Mouse (Mus musculus) stomach, embryonic 15.5 days (tissue): ENCODE data around the gene Gosr2. TPM values are rescaled to one million over a fixed set of nuclear protein-coding genes. Genes with fewer than 3 reads are reported as not detected.

Experiments used
- ATAC-seq: fragments of 200-750 bp; cut with Nextera tagmentation; 2 replicates; pipeline ENCODE4 v1.8.0; 2017; ENCODE audit warnings: low read depth, moderate number of reproducible peaks, moderate TSS enrichment; ENCODE audit not compliant: insufficient read depth, low FRiP score
- H3K27ac ChIP-seq: fragments of 300-500 bp; sonication (generic); 2 replicates; pipeline ENCODE4 v1.5.1; 2015; ENCODE audit warnings: mild to moderate bottlenecking, inconsistent platforms
- H3K27me3 ChIP-seq: fragments of 300-500 bp; sonication (generic); replicated peaks from 2 replicates; pipeline ENCODE4 v1.6.1; 2015; ENCODE audit warnings: inconsistent platforms
- H3K36me3 ChIP-seq: fragments of 300-500 bp; sonication (generic); 2 replicates; pipeline ENCODE4 v1.6.1; 2015; ENCODE audit warnings: inconsistent platforms
- H3K4me1 ChIP-seq: fragments of 300-500 bp; sonication (generic); 2 replicates; pipeline ENCODE4 v1.6.1; 2015; ENCODE audit warnings: inconsistent platforms
- H3K4me2 ChIP-seq: fragments of 300-500 bp; sonication (generic); 2 replicates; pipeline ENCODE4 v1.6.1; 2015; ENCODE audit warnings: mild to moderate bottlenecking, inconsistent platforms
- H3K4me3 ChIP-seq: fragments of 300-500 bp; sonication (generic); replicated peaks from 2 replicates; pipeline ENCODE4 v1.5.1; 2015; ENCODE audit warnings: inconsistent platforms
- H3K9ac ChIP-seq: fragments of 300-500 bp; sonication (generic); 2 replicates; pipeline ENCODE4 v1.6.1; 2015; ENCODE audit warnings: inconsistent platforms
- H3K9me3 ChIP-seq: fragments of 300-500 bp; sonication (generic); 2 replicates; pipeline ENCODE4 v1.6.1; 2016; ENCODE audit warnings: inconsistent platforms
- WGBS: fragments of 180-500 bp; shearing (Covaris S2); methylation state at CpG from one replicate; pipeline ENCODE4 v1.1.7; 2015; 5-methylcytosine and 5-hydroxymethylcytosine counted together
- polyA plus RNA-seq: library from polyadenylated mRNA; unstranded; fragments of >200 nt; fragmentation: Nextera tagmentation; extraction: Ambion mirVana; gene quantifications from 2 replicates; pipeline ENCODE4 v1.2.1, GENCODE M21; 2015

Gene Gosr2
- polyA plus RNA-seq, 1 experiment from 2014 or later = 66.5 TPM

DNA sequence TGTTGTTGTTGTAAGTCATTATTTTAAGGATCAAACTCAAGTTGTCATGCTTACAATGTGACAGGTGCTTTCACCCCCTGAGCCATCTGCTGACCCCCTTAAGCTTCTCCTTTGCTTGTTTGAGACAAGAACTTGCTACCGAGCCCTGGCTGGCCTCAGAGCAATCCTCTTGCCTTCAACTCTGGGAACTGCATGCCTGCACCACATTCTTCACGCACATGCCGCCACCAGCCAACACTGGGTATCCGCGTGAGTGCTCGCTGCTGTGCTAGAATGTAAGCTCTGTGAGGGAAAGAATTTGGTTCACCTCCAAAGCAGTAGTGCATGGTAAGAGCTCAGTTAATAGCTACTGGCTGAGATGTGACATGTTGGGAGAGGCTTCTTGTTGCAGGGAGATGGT lies 61.4 kb downstream of the Gosr2 start:
- no peaks in the 10 kb centered on the region for H3K9me3 ChIP-seq
- H3K4me2 ChIP-seq = no peak overlapping the region
- H3K27me3 ChIP-seq = no peaks in the 10 kb centered on the region
- no peak overlapping the region for H3K9ac ChIP-seq
- WGBS = 79% methylated on average over 6 of the region's 6 CpGs
- no peak overlapping the region for H3K4me3 ChIP-seq
- H3K4me1 ChIP-seq = no peaks in the 10 kb centered on the region
- H3K27ac ChIP-seq = no peak overlapping the region
- no peak for ATAC-seq
- H3K36me3 ChIP-seq = no peaks in the 10 kb centered on the region

DNA sequence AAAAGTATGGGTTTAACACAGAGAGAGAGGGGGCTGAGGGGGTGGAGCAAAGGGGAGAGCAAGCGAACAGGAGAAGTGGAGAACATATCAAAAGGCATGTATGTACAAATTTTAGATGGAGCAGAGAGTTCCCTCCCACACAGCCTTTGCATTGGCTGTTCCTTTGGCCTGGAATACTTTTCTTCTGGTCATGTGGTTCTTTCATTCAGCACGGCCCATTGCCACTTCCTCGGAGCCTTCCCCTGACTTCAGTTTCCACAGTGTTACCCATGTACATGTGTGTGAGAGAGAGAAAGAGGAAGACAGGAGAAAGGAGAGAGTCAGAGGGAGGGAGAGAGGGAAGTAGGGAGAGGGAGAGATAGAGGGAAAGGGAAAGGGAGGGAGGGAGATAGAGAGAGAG lies 62.2 kb downstream of the Gosr2 start:
- Histone ChIP-seq H3K4me3 (no peak overlapping the region), H3K4me1 (no peaks in the 10 kb centered on the region), H3K9ac (no peak overlapping the region), H3K27ac (no peak overlapping the region), H3K27me3 (no peaks in the 10 kb centered on the region), H3K36me3 (no peaks in the 10 kb centered on the region), H3K4me2 (no peak overlapping the region), H3K9me3 (no peaks in the 10 kb centered on the region)
- WGBS = 71% methylated on average over 3 of the region's 3 CpGs
- ATAC-seq = no peak

DNA sequence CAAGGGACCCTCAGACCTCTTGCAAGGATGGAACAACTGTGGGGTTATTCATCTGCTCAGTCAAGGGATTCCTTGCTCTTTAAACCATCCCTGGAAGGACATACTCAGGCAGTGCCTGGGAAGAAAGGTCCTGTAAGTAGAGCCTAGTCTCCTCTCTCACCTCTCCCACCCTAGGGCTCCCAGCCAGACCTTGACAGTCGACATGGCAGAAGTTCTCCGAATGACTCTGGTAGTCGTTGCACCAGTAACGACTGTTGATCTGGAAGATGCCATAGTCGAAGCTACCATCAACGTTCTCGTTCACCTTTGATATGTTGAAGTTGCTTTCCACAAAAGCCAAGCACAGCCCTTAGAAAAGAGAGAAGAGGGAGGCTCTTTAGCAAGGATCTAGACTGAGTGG lies 62.9 kb downstream of the Gosr2 start:
- no peak for ATAC-seq
- H3K27ac ChIP-seq = no peak overlapping the region
- no peak overlapping the region for H3K4me2 ChIP-seq
- H3K4me1 ChIP-seq = no peaks in the 10 kb centered on the region
- H3K9ac ChIP-seq = no peak overlapping the region
- WGBS = 77% methylated on average over 7 of the region's 7 CpGs
- H3K36me3 ChIP-seq = no peaks in the 10 kb centered on the region
- no peak overlapping the region for H3K4me3 ChIP-seq
- no peaks in the 10 kb centered on the region for H3K9me3 ChIP-seq
- H3K27me3 ChIP-seq = no peaks in the 10 kb centered on the region

DNA sequence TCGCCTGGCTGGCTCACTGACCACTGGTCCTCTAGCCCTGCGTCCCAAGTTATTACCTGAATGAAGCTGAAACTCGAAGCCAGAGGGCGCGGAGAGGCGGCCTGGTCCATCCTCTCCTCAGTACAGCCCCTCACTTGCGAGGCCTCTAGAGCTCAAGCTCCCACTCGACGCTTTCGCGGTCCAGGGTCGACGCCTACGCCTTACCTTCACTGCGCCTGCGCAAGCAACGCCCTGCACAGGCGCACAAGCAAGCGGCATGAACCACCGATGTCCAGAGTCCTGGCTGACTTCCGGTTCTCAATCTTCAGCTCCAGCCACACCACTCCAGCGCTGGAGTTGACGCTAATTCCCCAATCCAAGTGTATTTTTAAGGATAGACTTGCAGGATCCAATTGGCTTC lies 70.2 kb downstream of the Gosr2 start:
- no peak overlapping the region for H3K4me3 ChIP-seq
- 77% methylated on average over 23 of the region's 23 CpGs for WGBS
- H3K9me3 ChIP-seq = no peaks in the 10 kb centered on the region
- no peak for ATAC-seq
- H3K9ac ChIP-seq = no peak overlapping the region
- H3K36me3 ChIP-seq = no peaks in the 10 kb centered on the region
- H3K4me1 ChIP-seq = no peaks in the 10 kb centered on the region
- H3K27me3 ChIP-seq = no peaks in the 10 kb centered on the region
- no peak overlapping the region for H3K4me2 ChIP-seq
- no peak overlapping the region for H3K27ac ChIP-seq

Other genes starting within 250 kb of the Gosr2 start
- gene Lrrc37a, start 193.3 kb downstream of the Gosr2 start, polyA plus RNA-seq = not detected in 2 replicates
- gene Gm884, start 76.8 kb downstream of the Gosr2 start, polyA plus RNA-seq = not detected in 2 replicates
- gene Lyzl6, start 59.0 kb downstream of the Gosr2 start, polyA plus RNA-seq = not detected in 2 replicates
- gene Rprml, start 48.3 kb downstream of the Gosr2 start, polyA plus RNA-seq = not detected in 2 replicates
- gene Wnt9b, start 51.9 kb upstream of the Gosr2 start, polyA plus RNA-seq = 0.03 TPM in 1 of 2 replicates, not detected in the other
- 0.22 and 0.23 TPM in 2 replicates for gene Wnt3, start 76.3 kb upstream of the Gosr2 start, polyA plus RNA-seq